Mouse (Mus musculus): ENCODE measurements around the gene Rem1.

DNA sequence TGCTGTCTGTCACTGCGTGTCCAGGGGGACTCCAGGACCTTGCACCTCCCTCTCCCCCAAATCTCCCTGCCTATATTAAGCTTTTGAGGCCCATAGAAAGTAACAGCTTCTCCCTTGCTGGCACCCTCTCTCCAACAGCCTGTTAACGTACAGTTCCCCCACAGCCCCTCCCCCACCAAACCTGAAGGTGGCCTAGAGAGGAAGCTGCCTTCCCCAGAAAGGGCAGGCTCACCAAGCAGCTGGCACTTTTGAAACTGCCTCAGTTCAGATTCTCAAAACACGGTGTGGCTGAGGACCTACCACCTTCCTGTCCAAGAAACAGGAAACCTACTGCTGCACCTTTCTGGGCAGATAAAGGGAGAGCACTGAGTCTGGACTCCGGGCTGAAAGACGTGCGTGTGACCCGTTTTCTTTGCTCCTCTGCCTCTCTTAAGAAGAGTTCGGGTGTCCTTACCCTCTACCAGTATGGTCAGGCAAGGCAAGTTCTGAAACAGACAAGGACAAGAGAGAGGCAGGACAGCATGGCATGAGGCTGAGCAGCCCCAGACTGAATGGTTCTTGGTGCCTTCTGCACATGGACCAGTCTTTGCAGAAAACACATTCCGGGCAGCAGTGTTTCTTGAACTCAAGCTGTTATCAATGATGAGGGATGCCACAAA lies 44.4 kb downstream of the Rem1 start:
- TF ChIP-seq CTCF (IDR thresholded peaks at IDR 0.05; ENCODE audit: low read depth, low read length) (no peak), TAL1 (conservative IDR thresholded peaks at IDR 0.05; ENCODE audit: low read depth, low read length) (no peak), POLR2AphosphoS5 (IDR thresholded peaks at IDR 0.05; ENCODE audit: insufficient replicate concordance, low read depth, low read length) (no peak), GATA1 (IDR thresholded peaks at IDR 0.05; ENCODE audit: borderline replicate concordance, low read length) (no peak), GATA2 (IDR thresholded peaks at IDR 0.05; ENCODE audit: borderline replicate concordance, low read depth, low read length) (no peak)
